Mouse (Mus musculus): ENCODE results near the gene Pax3. TPM values are rescaled to one million over a fixed set of nuclear protein-coding genes. Genes with fewer than 3 reads are reported as not detected.

The Pax3 gene
- total RNA-seq, 2 experiments from 2014 or later = not detected

- DNase-seq (ENCODE audit: low spot score in 2 of 2) = no peak
These were observed 2.3 kb upstream of the Pax3 start for GRCm38 (mm10) chr1:78199221-78199620.

- DNase-seq (ENCODE audit: low spot score in 2 of 2) = no peak
These were observed 1.5 kb upstream of the Pax3 start for GRCm38 (mm10) chr1:78198319-78198940.

GRCm38 (mm10) chr1:78197351-78198234 is 659 bp upstream of the Pax3 start:
- DNase-seq (ENCODE audit: low spot score in 2 of 2) = no peak

GRCm38 (mm10) chr1:78195771-78196712 is 892 bp downstream of the Pax3 start:
- no peak for DNase-seq (ENCODE audit: low spot score in 2 of 2)

GRCm38 (mm10) chr1:78195145-78195544 is 1.8 kb downstream of the Pax3 start:
- DNase-seq (ENCODE audit: low spot score in 2 of 2) = no peak

GRCm38 (mm10) chr1:78194381-78195047 is 2.4 kb downstream of the Pax3 start:
- no peak for DNase-seq (ENCODE audit: low spot score in 2 of 2)

- no peak for DNase-seq (ENCODE audit: low spot score in 2 of 2)
These were observed 3.4 kb downstream of the Pax3 start for GRCm38 (mm10) chr1:78193465-78193991.

GRCm38 (mm10) chr1:78192746-78193464 is 4.0 kb downstream of the Pax3 start:
- DNase-seq (ENCODE audit: low spot score in 2 of 2) = no peak

GRCm38 (mm10) chr1:78192217-78192735 is 4.7 kb downstream of the Pax3 start:
- no peak for DNase-seq (ENCODE audit: low spot score in 2 of 2)

GRCm38 (mm10) chr1:78191761-78192160 is 5.2 kb downstream of the Pax3 start:
- no peak for DNase-seq (ENCODE audit: low spot score in 2 of 2)

- no peak for DNase-seq (ENCODE audit: low spot score in 2 of 2)
These were observed 5.6 kb downstream of the Pax3 start for GRCm38 (mm10) chr1:78191331-78191730.

GRCm38 (mm10) chr1:78190386-78191111 is 6.4 kb downstream of the Pax3 start:
- DNase-seq (ENCODE audit: low spot score in 2 of 2) = no peak

- DNase-seq (ENCODE audit: low spot score in 2 of 2) = no peak
These were observed 7.2 kb downstream of the Pax3 start for GRCm38 (mm10) chr1:78189501-78190345.

GRCm38 (mm10) chr1:78189016-78189415 is 7.9 kb downstream of the Pax3 start:
- DNase-seq (ENCODE audit: low spot score in 2 of 2) = no peak

GRCm38 (mm10) chr1:78188299-78188698 is 8.6 kb downstream of the Pax3 start:
- DNase-seq (ENCODE audit: low spot score in 2 of 2) = no peak

GRCm38 (mm10) chr1:78187788-78188173 is 9.2 kb downstream of the Pax3 start:
- DNase-seq (ENCODE audit: low spot score in 2 of 2) = no peak

GRCm38 (mm10) chr1:78187122-78187787 is 9.7 kb downstream of the Pax3 start:
- DNase-seq (ENCODE audit: low spot score in 2 of 2) = no peak

GRCm38 (mm10) chr1:78182954-78183353 is 14.0 kb downstream of the Pax3 start:
- no peak for DNase-seq (ENCODE audit: low spot score in 2 of 2)
